Mouse (Mus musculus): Measurements from ENCODE around the gene Hist1h4j.
A peak's percentile ranks its signal among the peaks of the same experiment; 100 is the strongest.
"Not testable (repeated sequence)": the region's sequence is repeated elsewhere in the genome, so short reads cannot be mapped to it uniquely, and the experiment has no call there.

The Hist1h4j gene

GRCm38 (mm10) chr13:21734906-21735767 lies at the start of gene Hist1h4j:
TSS of gene Hist1h4j (plus strand) at chr13:21735064.
- DNase-seq (ENCODE audit: low spot score in 2 of 2): peak; percentile 54 to 69

- no peak for DNase-seq (ENCODE audit: low spot score in 2 of 2)
These were observed 37.1 kb upstream of the Hist1h4j start, which contains the start of gene Olfr1359 for GRCm38 (mm10) chr13:21697811-21698210. TSS of gene Olfr1359 (plus strand) at chr13:21698111.

- no peak for DNase-seq (ENCODE audit: low spot score in 2 of 2)
These were observed 28.2 kb upstream of the Hist1h4j start for GRCm38 (mm10) chr13:21706669-21707068.

GRCm38 (mm10) chr13:21710031-21710711 lies 24.7 kb upstream of the Hist1h4j start:
- peak; percentile 80 to 84 for DNase-seq (ENCODE audit: low spot score in 2 of 2)

GRCm38 (mm10) chr13:21710821-21711525 lies 23.9 kb upstream of the Hist1h4j start:
- peak; percentile 69 to 76 for DNase-seq (ENCODE audit: low spot score in 2 of 2)

GRCm38 (mm10) chr13:21711698-21712097 lies 23.2 kb upstream of the Hist1h4j start:
- DNase-seq (ENCODE audit: low spot score in 2 of 2): no peak

GRCm38 (mm10) chr13:21714725-21715124 lies 20.1 kb upstream of the Hist1h4j start:
- DNase-seq (ENCODE audit: low spot score in 2 of 2): peak; percentile 37 to 61

- DNase-seq (ENCODE audit: low spot score in 2 of 2): peak in 1 of 2 experiments; percentile 25
These were observed 19.6 kb upstream of the Hist1h4j start for GRCm38 (mm10) chr13:21715131-21715863.

GRCm38 (mm10) chr13:21715864-21716539 lies 18.9 kb upstream of the Hist1h4j start, which contains the start of the genes Hist1h2bl and Hist1h2ai:
TSS of gene Hist1h2bl (minus strand) at chr13:21716143.
TSS of gene Hist1h2ai (plus strand) at chr13:21716422.
- peak; percentile 84 to 90 for DNase-seq (ENCODE audit: low spot score in 2 of 2)

- DNase-seq (ENCODE audit: low spot score in 2 of 2): not testable (repeated sequence)
These were observed 18.1 kb upstream of the Hist1h4j start for GRCm38 (mm10) chr13:21716540-21717391.

GRCm38 (mm10) chr13:21717397-21718357 lies 17.2 kb upstream of the Hist1h4j start, which contains the start of gene Hist1h3h:
TSS of gene Hist1h3h (plus strand) at chr13:21717659.
- DNase-seq (ENCODE audit: low spot score in 2 of 2): peak; percentile 84 to 89

- no peak for DNase-seq (ENCODE audit: low spot score in 2 of 2)
These were observed 16.3 kb upstream of the Hist1h4j start for GRCm38 (mm10) chr13:21718381-21719080.

- DNase-seq (ENCODE audit: low spot score in 2 of 2): not testable (repeated sequence)
These were observed 13.6 kb upstream of the Hist1h4j start for GRCm38 (mm10) chr13:21721107-21721756.

GRCm38 (mm10) chr13:21721757-21722372 lies 13.0 kb upstream of the Hist1h4j start, which contains the start of gene Hist1h2bm:
TSS of gene Hist1h2bm (plus strand) at chr13:21722044.
- DNase-seq (ENCODE audit: low spot score in 2 of 2): peak; percentile 49 to 56

- no peak for DNase-seq (ENCODE audit: low spot score in 2 of 2)
These were observed 12.4 kb upstream of the Hist1h4j start for GRCm38 (mm10) chr13:21722373-21722925.

Measured in right cerebral cortex, postnatal 36 days (tissue).